Mouse (Mus musculus): ENCODE measurements around the gene Cmpk1. TPM values are rescaled to one million over a fixed set of nuclear protein-coding genes. Genes with fewer than 3 reads are reported as not detected.

Cmpk1 gene
- 32.9 and 51.4 TPM in 2 replicates for polyA plus RNA-seq (2012)

- TF ChIP-seq GATA1 (IDR thresholded peaks at IDR 0.05; ENCODE audit: low read length), result no peak
Measured at GRCm38 (mm10) chr4:114986591-114987432, at the start of gene Cmpk1. TSS of gene Cmpk1 (minus strand) at chr4:114987241.

GRCm38 (mm10) chr4:115035043-115035442, 48.0 kb upstream of the Cmpk1 start:
- no peak for TF ChIP-seq GATA1 (IDR thresholded peaks at IDR 0.05; ENCODE audit: low read length)

GRCm38 (mm10) chr4:115019997-115020396, 33.0 kb upstream of the Cmpk1 start:
- TF ChIP-seq GATA1 (IDR thresholded peaks at IDR 0.05; ENCODE audit: low read length), result no peak

GRCm38 (mm10) chr4:115014276-115014675, 27.2 kb upstream of the Cmpk1 start:
- no peak for TF ChIP-seq GATA1 (IDR thresholded peaks at IDR 0.05; ENCODE audit: low read length)

GRCm38 (mm10) chr4:115000429-115000795, 13.4 kb upstream of the Cmpk1 start:
- TF ChIP-seq GATA1 (IDR thresholded peaks at IDR 0.05; ENCODE audit: low read length), result no peak

GRCm38 (mm10) chr4:114999773-115000428, 12.9 kb upstream of the Cmpk1 start, which contains the start of gene Stil:
TSS of gene Stil (plus strand) at chr4:115000159.
- TF ChIP-seq GATA1 (IDR thresholded peaks at IDR 0.05; ENCODE audit: low read length), result no peak

- TF ChIP-seq GATA1 (IDR thresholded peaks at IDR 0.05; ENCODE audit: low read length), result no peak
Measured at GRCm38 (mm10) chr4:114999445-114999772, 12.4 kb upstream of the Cmpk1 start.

GRCm38 (mm10) chr4:114997051-114997450, 10.0 kb upstream of the Cmpk1 start:
- no peak for TF ChIP-seq GATA1 (IDR thresholded peaks at IDR 0.05; ENCODE audit: low read length)

GRCm38 (mm10) chr4:114994218-114994617, 7.2 kb upstream of the Cmpk1 start:
- no peak for TF ChIP-seq GATA1 (IDR thresholded peaks at IDR 0.05; ENCODE audit: low read length)

GRCm38 (mm10) chr4:114986211-114986590, 840 bp downstream of the Cmpk1 start:
- no peak for TF ChIP-seq GATA1 (IDR thresholded peaks at IDR 0.05; ENCODE audit: low read length)

- no peak for TF ChIP-seq GATA1 (IDR thresholded peaks at IDR 0.05; ENCODE audit: low read length)
Measured at GRCm38 (mm10) chr4:114983020-114983419, 4.0 kb downstream of the Cmpk1 start.

GRCm38 (mm10) chr4:114982619-114983018, 4.4 kb downstream of the Cmpk1 start:
- TF ChIP-seq GATA1 (IDR thresholded peaks at IDR 0.05; ENCODE audit: low read length), result no peak

GRCm38 (mm10) chr4:114973229-114973740, 13.8 kb downstream of the Cmpk1 start:
- TF ChIP-seq GATA1 (IDR thresholded peaks at IDR 0.05; ENCODE audit: low read length), result no peak

GRCm38 (mm10) chr4:114970736-114971135, 16.3 kb downstream of the Cmpk1 start:
- no peak for TF ChIP-seq GATA1 (IDR thresholded peaks at IDR 0.05; ENCODE audit: low read length)

GRCm38 (mm10) chr4:114959533-114959932, 27.5 kb downstream of the Cmpk1 start:
- TF ChIP-seq GATA1 (IDR thresholded peaks at IDR 0.05; ENCODE audit: low read length), result no peak

GRCm38 (mm10) chr4:114958786-114959185, 28.3 kb downstream of the Cmpk1 start:
- no peak for TF ChIP-seq GATA1 (IDR thresholded peaks at IDR 0.05; ENCODE audit: low read length)

GRCm38 (mm10) chr4:114958231-114958630, 28.8 kb downstream of the Cmpk1 start:
- no peak for TF ChIP-seq GATA1 (IDR thresholded peaks at IDR 0.05; ENCODE audit: low read length)

All from G1E-ER4 (cell line).